Mouse (Mus musculus) layer of hippocampus, postnatal 25 days (tissue): ENCODE results near the gene Prss42. TPM values are rescaled to one million over a fixed set of nuclear protein-coding genes. Genes with fewer than 3 reads are reported as not detected.
A peak's percentile ranks its signal among the peaks of the same experiment; 100 is the strongest.

Source experiments
- DNase-seq, 2 experiments: peaks; one replicate each; pipeline ENCODE4 v3.0.0; 2022; ENCODE audit warnings: mixed read lengths in 2 of 2, low spot score in 1 of 2; ENCODE audit errors: extremely low spot score in 1 of 2
- total RNA-seq, 2 experiments: library from RNA; stranded (reverse); gene quantifications; 2 replicates each; pipeline ENCODE4 v1.2.3; 2021

The Prss42 gene
- total RNA-seq, result not detected

DNA sequence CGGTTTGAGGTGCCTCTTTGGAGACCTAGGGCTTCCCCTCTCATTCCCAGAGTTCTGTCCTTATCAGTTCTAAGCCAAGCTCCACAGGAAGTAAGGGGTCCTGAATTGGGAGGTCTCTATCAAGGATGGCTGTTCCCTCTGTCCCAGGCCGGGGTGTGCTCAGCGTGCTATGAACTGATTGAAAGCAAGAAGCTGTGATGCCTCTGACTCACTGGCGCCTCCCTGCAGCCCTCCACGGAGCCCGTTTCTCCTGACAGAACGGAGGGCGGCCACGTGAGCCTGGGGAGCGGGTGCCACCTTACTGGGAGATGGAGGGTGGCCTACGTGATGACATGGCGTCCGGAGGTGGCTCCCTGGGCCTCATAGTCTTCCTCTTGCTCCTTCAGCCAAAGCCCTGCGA lies at the start of gene Prss42:
Gene Prss42 (plus strand): TSS at position 301 of the 400 bp plus-strand sequence.
- no peak for DNase-seq

DNA sequence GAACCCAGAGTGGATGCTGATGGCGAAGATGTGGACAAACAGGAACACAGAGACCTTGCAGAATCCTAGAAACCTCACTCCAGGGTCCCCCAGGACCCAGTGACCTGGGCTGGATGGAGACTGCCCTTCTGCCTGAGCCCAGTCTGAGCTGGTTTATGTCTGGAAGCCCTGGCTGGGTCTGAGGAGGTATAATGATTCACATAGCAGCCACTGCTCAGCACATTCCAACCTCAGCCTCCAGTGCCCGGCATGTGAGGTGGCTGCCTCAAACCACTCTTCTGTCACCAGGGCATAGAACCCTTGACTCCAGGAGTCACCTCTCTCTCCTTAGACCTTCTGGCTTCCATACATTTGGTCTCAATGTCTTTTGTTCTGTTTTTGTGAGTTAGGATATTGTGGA lies 49.5 kb upstream of the Prss42 start:
- no peak for DNase-seq

GRCm38 (mm10) chr9:110750404-110751187 lies 47.4 kb upstream of the Prss42 start:
- DNase-seq, result no peak

DNA sequence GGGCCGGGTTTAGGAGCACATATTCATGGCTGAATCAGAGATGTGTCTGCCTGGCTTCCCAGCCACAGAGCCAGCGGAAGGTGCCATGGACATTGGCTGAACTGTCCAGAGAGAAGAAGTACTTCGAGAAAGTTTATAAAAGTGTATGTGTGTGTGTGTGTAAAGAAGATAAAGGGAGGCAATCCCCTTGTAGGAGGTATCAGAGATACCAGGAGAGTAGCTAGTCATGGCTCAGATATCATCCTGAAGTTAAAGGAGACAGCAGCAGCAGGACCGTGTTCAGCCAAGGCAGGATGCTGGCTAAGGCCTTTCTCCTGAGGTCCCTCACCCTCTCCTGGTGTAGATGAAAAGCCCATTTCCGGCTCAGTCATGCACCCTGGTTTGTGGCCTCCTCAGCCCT lies 46.6 kb upstream of the Prss42 start:
- DNase-seq, result no peak

DNA sequence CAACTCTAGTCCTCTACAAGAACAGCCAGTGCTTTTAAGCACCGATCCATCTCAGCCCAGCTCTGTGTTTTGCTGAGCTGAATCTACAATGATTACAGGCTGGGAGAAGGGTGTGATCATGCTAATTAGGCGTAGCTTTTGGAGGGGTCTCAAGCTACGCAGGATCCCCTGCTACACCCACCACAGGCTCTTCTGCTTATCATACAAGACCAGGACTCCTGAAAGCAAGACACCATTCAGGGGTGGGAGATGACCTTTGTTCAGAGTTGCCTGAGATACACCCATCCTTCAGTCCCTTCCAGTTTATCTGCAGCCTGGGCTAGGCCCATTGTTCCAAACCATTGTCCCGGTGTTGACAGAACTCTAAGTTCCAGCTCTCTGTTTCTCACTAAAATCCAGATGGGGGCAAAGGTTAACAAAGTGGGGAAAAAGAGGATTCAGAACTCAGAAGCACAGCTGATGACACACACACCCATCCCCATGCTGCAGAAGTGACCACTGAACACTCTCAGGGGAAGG lies 45.0 kb upstream of the Prss42 start:
- no peak for DNase-seq

- no peak for DNase-seq
Measured at GRCm38 (mm10) chr9:110753773-110754172, 44.2 kb upstream of the Prss42 start.

DNA sequence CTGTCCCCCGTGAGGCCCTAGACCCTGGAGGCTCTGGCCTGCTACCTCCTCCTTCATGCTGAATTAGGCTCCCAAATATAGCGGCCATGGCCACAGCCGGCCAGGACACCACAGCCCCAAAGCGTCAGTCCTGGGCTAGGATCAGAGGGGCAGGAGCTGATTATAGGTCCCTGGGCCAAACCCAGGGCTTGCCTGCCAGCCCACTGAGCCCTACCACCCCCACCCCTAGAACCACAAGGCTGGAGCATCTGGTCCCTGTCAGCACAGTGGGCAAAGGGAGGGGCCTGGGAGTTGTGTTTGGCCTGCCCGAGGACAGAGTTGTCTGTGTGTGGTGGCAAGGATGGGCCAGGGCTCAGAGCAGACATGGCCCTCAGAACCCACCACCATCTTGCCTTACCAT lies 40.1 kb upstream of the Prss42 start:
- DNase-seq, result no peak

DNA sequence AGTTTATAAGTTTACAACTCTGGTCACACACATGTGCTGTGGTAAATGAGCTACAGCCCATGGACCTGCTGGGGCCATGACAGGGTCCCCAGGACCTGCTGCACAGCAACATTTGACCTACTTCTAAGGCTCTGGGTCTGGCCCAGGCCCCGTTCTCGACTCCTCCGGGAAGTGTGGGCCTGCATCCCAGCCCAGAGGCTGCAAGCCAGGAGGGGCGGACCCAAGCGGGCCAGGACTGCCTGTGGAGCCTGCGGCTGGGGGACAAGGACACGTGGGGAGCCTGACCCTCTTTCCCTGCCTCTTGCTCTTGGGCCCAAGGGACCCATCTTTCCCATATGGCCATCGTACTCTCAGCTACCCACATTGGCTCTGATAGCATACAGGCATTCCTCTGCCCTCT lies 39.4 kb upstream of the Prss42 start:
- DNase-seq, result peak in 1 of 2 experiments; percentile 39

GRCm38 (mm10) chr9:110759265-110759664 lies 38.7 kb upstream of the Prss42 start:
- DNase-seq, result peak in 1 of 2 experiments; percentile 55

DNA sequence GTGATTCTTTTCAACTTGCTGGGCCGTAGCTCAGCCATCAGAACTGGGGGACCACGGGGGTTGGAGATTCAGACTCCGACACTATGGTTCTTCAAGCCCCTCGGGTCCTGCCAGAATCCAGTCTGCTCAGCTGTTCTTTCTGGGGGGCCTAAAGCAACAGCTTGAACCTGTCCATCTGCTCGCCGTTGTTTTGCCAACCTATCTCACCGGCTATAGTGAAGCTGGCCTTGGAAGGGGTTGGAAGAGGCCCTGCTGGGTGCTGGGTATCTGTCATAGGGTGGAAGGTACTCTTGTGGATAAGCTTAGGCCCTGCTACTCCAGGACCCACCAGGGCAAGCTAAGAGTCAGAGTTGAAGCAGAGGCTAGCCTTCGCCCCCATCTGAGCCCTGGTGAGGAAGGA lies 37.1 kb upstream of the Prss42 start:
- no peak for DNase-seq

DNA sequence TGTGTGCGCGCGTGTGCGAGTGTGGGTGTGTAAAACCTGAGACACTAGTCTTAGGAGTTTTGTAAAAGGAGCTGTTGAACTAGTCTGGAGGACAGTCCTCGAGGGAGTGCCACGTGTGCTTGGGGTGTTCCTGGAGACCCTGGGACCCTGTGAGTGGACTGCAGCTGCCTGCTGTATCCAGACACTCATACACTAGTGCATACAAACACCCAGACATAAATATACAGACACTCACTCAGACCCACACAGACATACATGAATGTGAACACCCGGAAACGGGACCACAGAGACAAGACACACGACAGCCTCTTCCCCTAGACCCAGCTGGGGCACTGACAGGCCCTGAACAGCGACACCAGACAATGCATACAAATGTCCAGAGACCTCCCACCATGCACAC lies 35.2 kb upstream of the Prss42 start:
- no peak for DNase-seq

DNA sequence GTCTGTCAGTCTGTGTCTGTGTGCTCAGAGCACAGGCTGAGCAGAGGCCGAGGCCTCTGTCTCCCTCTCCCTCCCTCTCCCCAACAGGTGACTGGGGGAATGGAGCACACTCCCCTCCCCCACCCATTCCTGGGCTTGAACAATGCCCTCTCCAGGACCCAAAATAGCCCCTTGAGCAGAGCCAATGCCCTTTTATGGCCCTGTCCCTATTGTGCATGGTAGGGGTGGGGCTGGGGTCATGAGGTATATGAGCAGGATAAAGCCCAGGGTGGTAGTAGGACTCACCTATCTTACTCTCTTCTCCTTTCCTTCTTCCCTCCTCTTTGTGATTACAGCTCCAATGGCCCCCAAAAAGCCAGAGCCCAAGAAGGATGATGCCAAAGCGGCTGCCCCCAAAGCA lies 34.6 kb upstream of the Prss42 start:
- DNase-seq, result no peak

- no peak for DNase-seq
Measured at GRCm38 (mm10) chr9:110772336-110772735, 25.6 kb upstream of the Prss42 start.

DNA sequence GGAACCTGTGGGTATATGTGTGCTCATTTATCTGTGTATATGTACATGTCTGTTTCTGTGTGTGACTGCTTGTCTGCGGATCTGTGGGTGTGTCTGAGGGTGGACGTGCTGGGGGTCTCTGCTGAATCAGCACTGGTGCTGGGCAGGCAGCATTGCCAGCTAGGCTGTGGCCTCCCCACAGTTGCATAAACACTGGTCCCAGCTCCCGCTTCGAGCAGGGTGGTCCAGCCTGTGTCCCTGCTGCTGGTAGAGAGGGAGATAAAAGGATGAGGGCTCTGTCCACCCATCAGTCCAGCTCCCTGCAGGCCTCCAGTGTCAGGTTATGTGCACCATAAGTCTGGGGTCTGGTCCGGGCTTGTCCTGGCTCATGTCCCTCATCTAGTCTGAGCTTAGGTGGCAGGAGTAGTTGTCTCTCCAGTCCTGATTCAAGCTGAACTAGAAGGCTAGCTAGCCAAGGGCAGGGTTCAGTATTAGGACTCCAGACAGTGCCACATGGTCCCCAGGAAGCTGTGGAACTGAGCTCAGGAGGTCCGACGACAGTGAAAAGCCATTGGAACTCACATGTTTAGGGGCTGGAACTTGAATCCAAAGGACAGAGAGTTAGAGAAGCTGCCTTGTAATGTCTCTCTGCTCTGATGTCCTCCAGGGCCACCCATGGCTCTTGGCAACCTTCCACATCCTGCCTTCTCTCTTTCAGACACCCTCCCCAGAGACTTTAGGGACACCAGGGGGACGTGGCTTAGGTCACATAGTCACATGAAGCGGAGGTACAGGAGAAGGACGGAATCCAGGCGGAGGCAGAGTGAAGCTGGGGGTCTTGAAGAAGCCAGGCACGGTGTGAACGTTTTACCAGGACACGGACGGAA lies 23.3 kb upstream of the Prss42 start:
- no peak for DNase-seq

GRCm38 (mm10) chr9:110775269-110776022 lies 22.5 kb upstream of the Prss42 start:
- no peak for DNase-seq

GRCm38 (mm10) chr9:110778100-110778499 lies 19.9 kb upstream of the Prss42 start:
- no peak for DNase-seq

- DNase-seq, result no peak
Measured at GRCm38 (mm10) chr9:110778559-110778958, 19.4 kb upstream of the Prss42 start.

GRCm38 (mm10) chr9:110779242-110779913 lies 18.6 kb upstream of the Prss42 start:
- DNase-seq, result no peak

DNA sequence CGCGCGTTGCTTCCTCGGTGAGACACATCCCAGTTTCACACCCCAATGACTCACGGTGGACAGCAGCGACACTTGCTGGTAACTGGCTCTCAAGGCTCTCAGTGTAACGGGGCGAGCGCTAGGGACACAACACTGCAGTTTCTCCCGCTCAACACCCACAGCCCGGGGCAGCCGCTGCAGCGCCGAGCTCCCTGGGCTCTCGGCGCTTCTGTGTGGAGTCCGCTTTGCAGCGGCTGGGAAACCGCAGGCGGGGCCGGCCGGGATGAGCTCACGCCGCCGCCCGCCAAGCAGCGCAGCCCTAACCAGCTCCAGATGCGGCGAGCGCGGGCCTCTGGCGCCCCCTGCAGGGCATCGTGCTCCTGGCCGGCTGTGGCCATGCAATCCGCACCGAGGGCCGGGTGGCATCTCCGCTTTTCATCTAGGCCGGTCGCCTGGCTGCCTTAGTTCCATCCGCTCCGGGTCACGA lies 16.7 kb upstream of the Prss42 start:
- DNase-seq, result peak; percentile 94 to 99

- DNase-seq, result peak in 1 of 2 experiments; percentile 62
Measured at GRCm38 (mm10) chr9:110781731-110782130, 16.2 kb upstream of the Prss42 start.
